Mouse (Mus musculus) CH12.LX (cell line): ENCODE measurements around the gene Hmcn1.

Experiments used
- CTCF ChIP-seq, 2 experiments: IDR thresholded peaks in 1 of 2; conservative IDR thresholded peaks in 1 of 2; 2 replicates each; pipeline ENCODE4 v1.5.1; 2011 to 2012; ENCODE audit warnings: low read depth in 2 of 2, low read length in 2 of 2, improper control_type of control experiment in 1 of 2, inconsistent platforms in 1 of 2, mild to moderate bottlenecking in 1 of 2, moderate library complexity in 1 of 2
- EP300 ChIP-seq: IDR thresholded peaks from 2 replicates; pipeline ENCODE4 v1.6.1; 2011; ENCODE audit warnings: low read length, improper control_type of control experiment
- MAFK ChIP-seq: IDR thresholded peaks from 2 replicates; pipeline ENCODE4 v1.6.1; 2011; ENCODE audit warnings: low read length, improper control_type of control experiment; ENCODE audit not compliant: insufficient replicate concordance
- MAX ChIP-seq: IDR thresholded peaks from 2 replicates; pipeline ENCODE4 v1.6.1; 2011; ENCODE audit warnings: low read length, improper control_type of control experiment
- MEF2A ChIP-seq: IDR thresholded peaks from 2 replicates; pipeline ENCODE4 v1.6.1; 2014; ENCODE audit warnings: low read depth, mild to moderate bottlenecking, inconsistent platforms, low read length, improper control_type of control experiment, borderline replicate concordance
- POLR2A ChIP-seq: IDR thresholded peaks from 2 replicates; pipeline ENCODE4 v1.6.1; 2011; ENCODE audit warnings: low read depth, mild to moderate bottlenecking, improper control_type of control experiment, low read length
- USF1 ChIP-seq: IDR thresholded peaks from 2 replicates; pipeline ENCODE4 v1.6.1; 2014; ENCODE audit warnings: low read depth, mild to moderate bottlenecking, inconsistent platforms, low read length, improper control_type of control experiment
- ZC3H11A ChIP-seq: IDR thresholded peaks from 2 replicates; pipeline ENCODE4 v1.6.1; 2012; ENCODE audit warnings: low read depth, mild to moderate bottlenecking, inconsistent platforms, low read length, improper control_type of control experiment
- ZKSCAN1 ChIP-seq: IDR thresholded peaks from 2 replicates; pipeline ENCODE4 v1.6.1; 2012; ENCODE audit warnings: low read depth, inconsistent platforms, low read length, improper control_type of control experiment, borderline replicate concordance
- ZNF384 ChIP-seq: IDR thresholded peaks from 2 replicates; pipeline ENCODE4 v1.6.1; 2012; ENCODE audit warnings: low read depth, low read length, improper control_type of control experiment, inconsistent platforms

- no peak for TF ChIP-seq MEF2A
- no peak for TF ChIP-seq CTCF (conservative IDR thresholded peaks at IDR 0.05 in 1 of 2, IDR thresholded peaks at IDR 0.05 in 1 of 2; ENCODE audit: low read depth in 2 of 2, low read length in 2 of 2)
- TF ChIP-seq ZC3H11A = no peak
- no peak for TF ChIP-seq POLR2A
- TF ChIP-seq USF1 = no peak
- TF ChIP-seq MAFK = no peak
- no peak for TF ChIP-seq ZNF384
- no peak for TF ChIP-seq MAX
- no peak for TF ChIP-seq EP300
- no peak for TF ChIP-seq ZKSCAN1
Measured at GRCm38 (mm10) chr1:150743097-150743843, 250.0 kb downstream of the Hmcn1 start.
